Mouse (Mus musculus) kidney, adult 2 months (tissue): ENCODE results near the gene C3ar1. TPM values are rescaled to one million over a fixed set of nuclear protein-coding genes. Genes with fewer than 3 reads are reported as not detected.
A peak's percentile ranks its signal among the peaks of the same experiment; 100 is the strongest.

Experiments
- DNase-seq: peaks from one replicate; pipeline ENCODE4 v3.0.0; 2021
- H3K27ac ChIP-seq: fragments of 200-500 bp; 2 replicates; pipeline ENCODE4 v1.5.1; 2012; ENCODE audit warnings: low read depth, low read length, control low read depth, inconsistent platforms; ENCODE audit not compliant: insufficient read depth
- H3K27me3 ChIP-seq: fragments of 200-500 bp; replicated peaks from 2 replicates; pipeline ENCODE4 v1.6.1; 2012; ENCODE audit warnings: mild to moderate bottlenecking, moderate library complexity, low read length, inconsistent platforms; ENCODE audit not compliant: control insufficient read depth, insufficient read depth
- H3K36me3 ChIP-seq: fragments of 200-500 bp; 2 replicates; pipeline ENCODE4 v1.6.1; 2012; ENCODE audit warnings: mild to moderate bottlenecking, moderate library complexity, low read length, inconsistent platforms; ENCODE audit not compliant: control insufficient read depth, insufficient read depth
- H3K4me1 ChIP-seq: fragments of 200-500 bp; 2 replicates; pipeline ENCODE4 v1.6.1; 2011; ENCODE audit warnings: low read length; ENCODE audit not compliant: control insufficient read depth, insufficient read depth
- H3K4me3 ChIP-seq: fragments of 200-500 bp; 2 replicates; pipeline ENCODE4 v1.5.1; 2011; ENCODE audit warnings: mild to moderate bottlenecking, low read depth, low read length, control low read depth; ENCODE audit not compliant: insufficient read depth
- CTCF ChIP-seq: fragments of 200-500 bp; conservative IDR thresholded peaks from 2 replicates; pipeline ENCODE4 v1.5.1; 2011; ENCODE audit warnings: low read depth, mild to moderate bottlenecking, control low read depth, low read length, moderate library complexity, mixed read lengths; ENCODE audit not compliant: insufficient read depth, insufficient read length
- POLR2A ChIP-seq: fragments of 200-500 bp; IDR thresholded peaks from one replicate; pipeline ENCODE4 v1.6.1; 2011; ENCODE audit warnings: low read depth, low read length, control low read depth
- WGBS: fragments of 180-500 bp; shearing (Covaris S2); methylation state at CpG from one replicate; pipeline ENCODE4 v1.1.7; 2018; 5-methylcytosine and 5-hydroxymethylcytosine counted together
- polyA plus RNA-seq: library from polyadenylated mRNA; depleted of rRNA; stranded (reverse); fragments of >200 nt; gene quantifications from 2 replicates; pipeline ENCODE4 v1.2.3, GENCODE M21; 2012; rRNA removed

Gene C3ar1
- polyA plus RNA-seq, 1 experiment: 2.1 TPM

DNA sequence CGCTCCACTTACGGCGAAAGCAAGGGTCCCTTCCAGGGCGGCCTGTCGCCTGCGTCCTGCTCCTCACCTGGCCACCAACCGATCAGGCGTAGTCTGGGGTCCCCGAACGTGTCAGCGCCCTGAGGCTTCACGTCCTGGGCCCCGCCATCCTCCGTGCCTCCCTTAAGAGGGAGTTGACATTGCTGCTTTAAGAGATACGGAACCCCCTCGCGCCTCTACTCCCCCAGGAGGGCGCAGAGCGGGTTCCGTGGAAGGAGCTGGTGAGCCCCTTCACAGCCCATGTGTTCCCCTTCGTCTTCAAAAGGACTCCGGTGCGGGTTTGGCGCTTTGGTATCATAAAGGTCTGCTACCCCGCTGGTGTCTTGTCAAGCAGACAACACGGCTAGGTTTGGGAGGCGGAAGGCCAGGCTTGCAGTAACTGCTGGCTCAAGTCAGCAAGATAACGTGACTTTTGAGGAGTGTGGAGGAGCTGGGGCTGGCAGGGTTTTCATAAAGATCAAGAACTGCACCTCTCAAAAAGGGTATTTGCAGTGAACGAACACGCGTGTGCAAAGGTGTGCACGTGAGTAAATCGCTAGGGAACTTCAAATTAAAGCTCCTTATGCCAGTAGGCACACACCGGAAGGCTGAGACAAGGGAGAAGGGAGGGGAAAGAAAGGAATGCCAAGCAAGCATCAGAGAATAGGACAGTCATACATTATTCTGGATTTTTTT lies 54.0 kb downstream of the C3ar1 start:
- DNase-seq: peak; percentile 20
- no peaks in the 10 kb centered on the region for H3K36me3 ChIP-seq

DNA sequence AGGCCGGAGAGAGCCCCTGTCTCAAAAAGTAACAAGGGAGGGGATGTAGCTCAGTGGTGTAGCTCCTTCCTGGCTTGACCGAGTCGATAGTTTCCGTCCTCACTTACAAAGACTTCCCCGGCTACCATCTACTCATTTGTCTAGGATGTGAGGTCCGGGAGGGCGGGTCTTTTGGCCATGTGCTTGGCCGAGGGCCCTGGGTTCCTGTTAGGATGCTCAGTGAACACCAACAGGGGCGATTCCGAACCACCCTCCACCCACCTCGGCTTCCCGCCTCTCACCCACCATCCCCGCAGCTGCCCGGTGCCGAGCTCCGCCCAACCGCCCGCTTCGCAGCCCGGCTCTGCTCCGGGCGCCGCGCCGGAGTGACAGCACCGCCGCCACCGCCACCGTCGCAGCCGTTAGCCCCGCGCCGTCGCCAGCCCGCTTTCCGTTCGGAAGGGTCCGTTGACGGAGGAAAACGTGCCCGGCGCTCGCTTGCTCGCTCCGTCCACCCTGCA lies 54.6 kb downstream of the C3ar1 start, which contains the start of gene Slc2a3:
Gene Slc2a3, minus strand, starts transcription at position 340 of the 500 bp plus-strand sequence.
- H3K4me3 ChIP-seq: peak within 1 kb of the TSS; percentile 57
- TF ChIP-seq CTCF: no peak
- TF ChIP-seq POLR2A: no peak
- DNase-seq: peak; percentile 63
- 0 out of 2 replicates have a peak, but pooled peaks cover 2% of the 10 kb centered on the region for H3K4me1 ChIP-seq
- 2% methylated on average over 46 of the region's 46 CpGs for WGBS
- H3K27me3 ChIP-seq: no peaks in the 10 kb centered on the region
- no peak within 1 kb of the TSS for H3K27ac ChIP-seq
- no peaks in the 10 kb centered on the region for H3K36me3 ChIP-seq

More for the DNA sequence above, 54.0 kb downstream of the C3ar1 start:
- TF ChIP-seq CTCF (no peak), POLR2A (no peak)
- no peak overlapping the region for H3K27ac ChIP-seq
- H3K4me3 ChIP-seq: peak overlapping the region; percentile 57
- no peaks in the 10 kb centered on the region for H3K27me3 ChIP-seq
- whole genome bisulfite sequencing: 5% methylated on average over 34 of the region's 34 CpGs
- 0 out of 2 replicates have a peak, but pooled peaks cover 2% of the 10 kb centered on the region for H3K4me1 ChIP-seq

DNA sequence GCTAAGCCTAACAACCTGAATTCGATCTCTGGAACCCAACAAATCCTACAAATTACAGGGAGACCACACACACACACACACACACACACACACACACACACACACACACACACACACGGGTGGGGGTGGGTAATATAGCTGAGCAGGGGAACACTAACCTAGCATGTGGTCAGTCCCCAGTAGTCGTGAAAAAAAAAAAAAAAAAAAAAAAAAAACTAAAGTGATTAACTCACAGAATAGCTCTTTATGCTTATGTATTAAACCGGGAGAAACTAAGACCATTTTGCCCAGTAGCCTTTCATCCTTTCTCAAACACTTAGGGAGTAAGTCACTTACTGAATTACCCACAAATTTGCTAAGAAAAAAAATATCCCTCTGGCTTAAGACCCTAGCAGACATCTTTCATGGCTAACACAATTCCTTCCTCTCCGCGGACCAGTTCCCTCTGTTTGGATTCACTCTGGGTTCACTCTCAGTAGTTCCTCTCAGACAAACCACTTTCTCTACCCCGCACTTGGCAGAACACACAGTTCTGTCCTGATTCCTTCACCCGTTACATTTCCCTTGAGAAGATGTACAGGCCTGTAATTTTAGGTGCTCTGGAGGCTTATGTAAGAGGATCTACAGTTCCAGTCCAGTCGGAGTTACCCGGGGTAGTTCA lies 55.2 kb downstream of the C3ar1 start:
- DNase-seq: no peak
- Histone ChIP-seq H3K4me3 (peak overlapping the region; percentile 57), H3K36me3 (no peaks in the 10 kb centered on the region), H3K27me3 (no peaks in the 10 kb centered on the region), H3K4me1 (0 out of 2 replicates have a peak, but pooled peaks cover 2% of the 10 kb centered on the region), H3K27ac (no peak overlapping the region)
- 49% methylated on average over 10 of the region's 10 CpGs for WGBS
- no peak for TF ChIP-seq POLR2A
- TF ChIP-seq CTCF: no peak

Other genes with a start within 250 kb of the C3ar1 start
- not detected in 2 replicates for gene Gdf3, start 246.1 kb downstream of the C3ar1 start, polyA plus RNA-seq
- gene Dppa3, start 229.8 kb downstream of the C3ar1 start, polyA plus RNA-seq: not detected in 2 replicates
- 0.06 TPM in 1 of 2 replicates, not detected in the other for gene Nanog, start 148.7 kb downstream of the C3ar1 start, polyA plus RNA-seq
- 1.3 and 2.7 TPM in 2 replicates for gene Slc2a3, start 54.5 kb downstream of the C3ar1 start, polyA plus RNA-seq
- gene Foxj2, start 36.2 kb downstream of the C3ar1 start, polyA plus RNA-seq: 9.7 and 12.7 TPM in 2 replicates
- 20.5 and 25.0 TPM in 2 replicates for gene Necap1, start 18.3 kb upstream of the C3ar1 start, polyA plus RNA-seq
- gene Clec4a1, start 65.7 kb upstream of the C3ar1 start, polyA plus RNA-seq: 1.1 and 1.2 TPM in 2 replicates
- gene Clec4a3, start 96.4 kb upstream of the C3ar1 start, polyA plus RNA-seq: 0.33 and 0.84 TPM in 2 replicates
- not detected in 2 replicates for gene Clec4a4, start 134.2 kb upstream of the C3ar1 start, polyA plus RNA-seq
- 0.64 and 1.5 TPM in 2 replicates for gene Clec4b1, start 193.8 kb upstream of the C3ar1 start, polyA plus RNA-seq